Mouse (Mus musculus): ENCODE data around the gene Cox4i1. TPM values are rescaled to one million over a fixed set of nuclear protein-coding genes. Genes with fewer than 3 reads are reported as not detected.

Cox4i1 gene
- polyA plus RNA-seq, 1 experiment from 2014 or later, result 1,016 TPM

- Histone ChIP-seq H3K4me3 (replicated peaks; ENCODE audit: low read depth, low read length) (no peak overlapping the region), H3K27ac (replicated peaks; ENCODE audit: low read depth, low read length) (no peak overlapping the region), H3K27me3 (ENCODE audit: control insufficient read depth, insufficient read depth, low read length) (0 out of 2 replicates have a peak, but pooled peaks cover 6% of the 10 kb centered on the region), H3K36me3 (ENCODE audit: control insufficient read depth, insufficient read depth, low read length) (no peaks in the 10 kb centered on the region), H3K9ac (replicated peaks; ENCODE audit: low read length) (no peak overlapping the region), H3K4me1 (ENCODE audit: control insufficient read depth, insufficient read depth, low read length) (0 out of 2 replicates have a peak, but pooled peaks cover 10% of the 10 kb centered on the region), H3K4me2 (ENCODE audit: low read length) (no peak overlapping the region), H3K9me3 (ENCODE audit: control insufficient read depth, low read length) (no peaks in the 10 kb centered on the region)
- ATAC-seq (ENCODE audit: low FRiP score, low TSS enrichment) (no peak), DNase-seq (no peak)
- WGBS, result 60% methylated on average over 6 of the region's 6 CpGs
These were observed 37.2 kb upstream of the Cox4i1 start for GRCm38 (mm10) chr8:120630848-120631247.

- DNase-seq, result no peak
- Histone ChIP-seq H3K9ac (replicated peaks; ENCODE audit: low read length) (no peak overlapping the region), H3K27me3 (ENCODE audit: control insufficient read depth, insufficient read depth, low read length) (0 out of 2 replicates have a peak, but pooled peaks cover 6% of the 10 kb centered on the region), H3K4me1 (ENCODE audit: control insufficient read depth, insufficient read depth, low read length) (0 out of 2 replicates have a peak, but pooled peaks cover 10% of the 10 kb centered on the region), H3K36me3 (ENCODE audit: control insufficient read depth, insufficient read depth, low read length) (no peaks in the 10 kb centered on the region), H3K4me2 (ENCODE audit: low read length) (no peak overlapping the region), H3K4me3 (replicated peaks; ENCODE audit: low read depth, low read length) (no peak overlapping the region), H3K27ac (replicated peaks; ENCODE audit: low read depth, low read length) (no peak overlapping the region), H3K9me3 (ENCODE audit: control insufficient read depth, low read length) (no peaks in the 10 kb centered on the region)
- WGBS, result 76% methylated on average over 21 of the region's 21 CpGs
- no peak for ATAC-seq (ENCODE audit: low FRiP score, low TSS enrichment)
These were observed 36.3 kb upstream of the Cox4i1 start for GRCm38 (mm10) chr8:120631441-120632375.

- ATAC-seq (ENCODE audit: low FRiP score, low TSS enrichment), result no peak
- WGBS, result 13% methylated on average over 17 of the region's 17 CpGs
These were observed 34.9 kb upstream of the Cox4i1 start for GRCm38 (mm10) chr8:120632969-120633664.

GRCm38 (mm10) chr8:120633665-120634271 is 34.3 kb upstream of the Cox4i1 start:
- WGBS, result under 1% methylated on average over 44 of the region's 44 CpGs
- 0 out of 2 replicates have a peak, but pooled peaks cover 10% of the 10 kb centered on the region for H3K4me1 ChIP-seq (ENCODE audit: control insufficient read depth, insufficient read depth, low read length)
- peak overlapping the region; percentile 60 for H3K4me3 ChIP-seq (replicated peaks; ENCODE audit: low read depth, low read length)
- 0 out of 2 replicates have a peak, but pooled peaks cover 6% of the 10 kb centered on the region for H3K27me3 ChIP-seq (ENCODE audit: control insufficient read depth, insufficient read depth, low read length)
- peak overlapping the region; percentile 96 for H3K4me2 ChIP-seq (ENCODE audit: low read length)
- DNase-seq (peak; percentile 75), ATAC-seq (ENCODE audit: low FRiP score, low TSS enrichment) (peak; percentile 53)
- no peaks in the 10 kb centered on the region for H3K36me3 ChIP-seq (ENCODE audit: control insufficient read depth, insufficient read depth, low read length)
- no peaks in the 10 kb centered on the region for H3K9me3 ChIP-seq (ENCODE audit: control insufficient read depth, low read length)
- H3K27ac ChIP-seq (replicated peaks; ENCODE audit: low read depth, low read length), result no peak overlapping the region
- H3K9ac ChIP-seq (replicated peaks; ENCODE audit: low read length), result peak overlapping the region; percentile 70

More at GRCm38 (mm10) chr8:120632969-120633664, 34.9 kb upstream of the Cox4i1 start:
- H3K27ac ChIP-seq (replicated peaks; ENCODE audit: low read depth, low read length), result no peak overlapping the region; the same call in 1 of the 2 replicates
- peak; percentile 32 for DNase-seq
- H3K4me1 ChIP-seq (ENCODE audit: control insufficient read depth, insufficient read depth, low read length), result 0 out of 2 replicates have a peak, but pooled peaks cover 10% of the 10 kb centered on the region
- H3K9me3 ChIP-seq (ENCODE audit: control insufficient read depth, low read length), result no peaks in the 10 kb centered on the region
- peak overlapping the region; percentile 60; the same call in 1 of the 2 replicates for H3K4me3 ChIP-seq (replicated peaks; ENCODE audit: low read depth, low read length)
- 0 out of 2 replicates have a peak, but pooled peaks cover 6% of the 10 kb centered on the region for H3K27me3 ChIP-seq (ENCODE audit: control insufficient read depth, insufficient read depth, low read length)
- peak overlapping the region; percentile 96 for H3K4me2 ChIP-seq (ENCODE audit: low read length)
- no peak overlapping the region for H3K9ac ChIP-seq (replicated peaks; ENCODE audit: low read length)
- H3K36me3 ChIP-seq (ENCODE audit: control insufficient read depth, insufficient read depth, low read length), result no peaks in the 10 kb centered on the region

GRCm38 (mm10) chr8:120634329-120634839 is 33.6 kb upstream of the Cox4i1 start:
- Histone ChIP-seq H3K36me3 (ENCODE audit: control insufficient read depth, insufficient read depth, low read length) (no peaks in the 10 kb centered on the region), H3K27ac (replicated peaks; ENCODE audit: low read depth, low read length) (no peak overlapping the region), H3K4me1 (ENCODE audit: control insufficient read depth, insufficient read depth, low read length) (0 out of 2 replicates have a peak, but pooled peaks cover 10% of the 10 kb centered on the region), H3K4me3 (replicated peaks; ENCODE audit: low read depth, low read length) (peak overlapping the region; percentile 60), H3K4me2 (ENCODE audit: low read length) (peak overlapping the region; percentile 96), H3K9me3 (ENCODE audit: control insufficient read depth, low read length) (no peaks in the 10 kb centered on the region), H3K27me3 (ENCODE audit: control insufficient read depth, insufficient read depth, low read length) (0 out of 2 replicates have a peak, but pooled peaks cover 6% of the 10 kb centered on the region), H3K9ac (replicated peaks; ENCODE audit: low read length) (peak overlapping the region; percentile 70)
- peak; percentile 63 for DNase-seq
- ATAC-seq (ENCODE audit: low FRiP score, low TSS enrichment), result peak; percentile 44; the same call in 1 of the 2 replicates
- whole genome bisulfite sequencing, result under 1% methylated on average over 31 of the region's 42 CpGs

- no peaks in the 10 kb centered on the region for H3K9me3 ChIP-seq (ENCODE audit: control insufficient read depth, low read length)
- ATAC-seq (ENCODE audit: low FRiP score, low TSS enrichment), result no peak
- no peak overlapping the region for H3K4me3 ChIP-seq (replicated peaks; ENCODE audit: low read depth, low read length)
- H3K27ac ChIP-seq (replicated peaks; ENCODE audit: low read depth, low read length), result peak overlapping the region; percentile 55; the same call in 1 of the 2 replicates
- no peaks in the 10 kb centered on the region; the same call in 1 of the 2 replicates for H3K4me1 ChIP-seq (ENCODE audit: control insufficient read depth, insufficient read depth, low read length)
- DNase-seq, result peak; percentile 62
- no peak overlapping the region for H3K4me2 ChIP-seq (ENCODE audit: low read length)
- no peaks in the 10 kb centered on the region for H3K36me3 ChIP-seq (ENCODE audit: control insufficient read depth, insufficient read depth, low read length)
- no peak overlapping the region for H3K9ac ChIP-seq (replicated peaks; ENCODE audit: low read length)
- WGBS, result 7% methylated on average over 8 of the region's 8 CpGs
- H3K27me3 ChIP-seq (ENCODE audit: control insufficient read depth, insufficient read depth, low read length), result no peaks in the 10 kb centered on the region
These were observed 26.8 kb upstream of the Cox4i1 start for GRCm38 (mm10) chr8:120641245-120641644.

GRCm38 (mm10) chr8:120642031-120642662 is 25.9 kb upstream of the Cox4i1 start:
- Histone ChIP-seq H3K4me3 (replicated peaks; ENCODE audit: low read depth, low read length) (no peak overlapping the region), H3K9ac (replicated peaks; ENCODE audit: low read length) (no peak overlapping the region), H3K27me3 (ENCODE audit: control insufficient read depth, insufficient read depth, low read length) (no peaks in the 10 kb centered on the region), H3K4me2 (ENCODE audit: low read length) (no peak overlapping the region), H3K9me3 (ENCODE audit: control insufficient read depth, low read length) (no peaks in the 10 kb centered on the region), H3K36me3 (ENCODE audit: control insufficient read depth, insufficient read depth, low read length) (no peaks in the 10 kb centered on the region), H3K27ac (replicated peaks; ENCODE audit: low read depth, low read length) (no peak overlapping the region), H3K4me1 (ENCODE audit: control insufficient read depth, insufficient read depth, low read length) (no peaks in the 10 kb centered on the region; the same call in 1 of the 2 replicates)
- no peak for ATAC-seq (ENCODE audit: low FRiP score, low TSS enrichment)
- 77% methylated on average over 10 of the region's 10 CpGs for WGBS
- no peak for DNase-seq
